Mouse (Mus musculus) G1E (cell line): ENCODE data around the gene Slc39a13. TPM values are rescaled to one million over a fixed set of nuclear protein-coding genes. Genes with fewer than 3 reads are reported as not detected.

ENCODE experiments used
- ATAC-seq: 2 replicates; pipeline ENCODE4 v1.8.0; 2016; ENCODE audit warnings: mild to moderate bottlenecking; ENCODE audit not compliant: insufficient number of reproducible peaks, poor library complexity, low FRiP score, severe bottlenecking; ENCODE audit errors: extremely low read depth
- DNase-seq: peaks from one replicate; pipeline ENCODE4 v3.0.0; 2012; ENCODE audit warnings: low spot score
- H3K27me3 ChIP-seq: 2 replicates; pipeline ENCODE4 v1.6.1; 2012; ENCODE audit warnings: mild to moderate bottlenecking, low read length, inconsistent platforms; ENCODE audit not compliant: insufficient read depth
- H3K36me3 ChIP-seq: replicated peaks from 2 replicates; pipeline ENCODE3; 2012; ENCODE audit warnings: mild to moderate bottlenecking, inconsistent platforms
- H3K4me1 ChIP-seq: 2 replicates; pipeline ENCODE4 v1.6.1; 2012; ENCODE audit warnings: low read depth, low read length, inconsistent platforms, mixed read lengths; ENCODE audit not compliant: insufficient read depth
- H3K4me3 ChIP-seq: 2 replicates; pipeline ENCODE4 v1.5.1; 2012; ENCODE audit warnings: low read depth, mild to moderate bottlenecking, inconsistent platforms, low read length, moderate library complexity, mixed read lengths
- H3K9me3 ChIP-seq: replicated peaks from 2 replicates; pipeline ENCODE4 v1.6.1; 2012; ENCODE audit warnings: inconsistent platforms
- CTCF ChIP-seq: IDR thresholded peaks from 2 replicates; pipeline ENCODE4 v1.5.1; 2012; ENCODE audit warnings: low read depth, low read length, inconsistent platforms, mixed read lengths
- GATA1 ChIP-seq: IDR thresholded peaks from 2 replicates; pipeline ENCODE4 v1.6.1; 2012; ENCODE audit warnings: borderline replicate concordance, low read length, inconsistent platforms, mixed read lengths
- GATA2 ChIP-seq: IDR thresholded peaks from 2 replicates; pipeline ENCODE4 v1.6.1; 2012; ENCODE audit warnings: low read depth, low read length, inconsistent platforms, borderline replicate concordance
- POLR2AphosphoS5 ChIP-seq: IDR thresholded peaks from 2 replicates; pipeline ENCODE4 v1.6.1; 2012; ENCODE audit warnings: low read depth, low read length, inconsistent platforms; ENCODE audit not compliant: insufficient replicate concordance
- TAL1 ChIP-seq: conservative IDR thresholded peaks from 2 replicates; pipeline ENCODE4 v1.6.1; 2012; ENCODE audit warnings: low read depth, low read length, inconsistent platforms, mixed read lengths
- polyA plus RNA-seq: library from polyadenylated mRNA; stranded (reverse); fragments of >175 nt; gene quantifications from 2 replicates; pipeline ENCODE4 v1.2.3, GENCODE M21; 2012
- total RNA-seq, 2 experiments: library from RNA; stranded (forward) in 1 of 2; stranded (reverse) in 1 of 2; fragments of 200-1000 nt in 1 of 2; fragments of >200 nt in 1 of 2; fragmentation: Nextera tagmentation in 1 of 2; gene quantifications; 2 replicates each; pipeline ENCODE4 v1.2.3; 2014 to 2017

The Slc39a13 gene
- total and polyA plus RNA-seq, 3 experiments: 8.6 to 24.9 (median 13.6) TPM

GRCm38 (mm10) chr2:91060544-91061355, 9.5 kb downstream of the Slc39a13 start:
- H3K4me1 ChIP-seq: peaks cover 71% of the 10 kb centered on the region
- ATAC-seq: peak; percentile 93
- no peaks in the 10 kb centered on the region for H3K9me3 ChIP-seq
- peaks cover 99% of the 10 kb centered on the region for H3K36me3 ChIP-seq
- peak overlapping the region; percentile 9; the same call in 1 of the 2 replicates for H3K4me3 ChIP-seq
- peak; percentile 77 for DNase-seq
- TF ChIP-seq POLR2AphosphoS5 (no peak), TAL1 (peak; percentile 95), CTCF (peak; percentile 58), GATA1 (no peak)
- no peaks in the 10 kb centered on the region for H3K27me3 ChIP-seq

- Histone ChIP-seq H3K9me3 (no peaks in the 10 kb centered on the region), H3K36me3 (peaks cover 98% of the 10 kb centered on the region), H3K27me3 (no peaks in the 10 kb centered on the region), H3K4me3 (no peak overlapping the region), H3K4me1 (peaks cover 83% of the 10 kb centered on the region)
- DNase-seq: no peak
- ATAC-seq: no peak
- TF ChIP-seq GATA1 (no peak), TAL1 (no peak), POLR2AphosphoS5 (no peak), CTCF (no peak), GATA2 (no peak)
Measured at GRCm38 (mm10) chr2:91059376-91059775, 10.8 kb downstream of the Slc39a13 start.

- TF ChIP-seq CTCF (no peak), GATA1 (no peak), TAL1 (no peak), GATA2 (no peak), POLR2AphosphoS5 (no peak)
- H3K4me3 ChIP-seq: no peak overlapping the region
- ATAC-seq (no peak), DNase-seq (no peak)
- peaks cover 89% of the 10 kb centered on the region for H3K36me3 ChIP-seq
- H3K4me1 ChIP-seq: peaks cover 80% of the 10 kb centered on the region
- no peaks in the 10 kb centered on the region for H3K9me3 ChIP-seq
- H3K27me3 ChIP-seq: no peaks in the 10 kb centered on the region
Measured at GRCm38 (mm10) chr2:91058435-91058834, 11.8 kb downstream of the Slc39a13 start.

GRCm38 (mm10) chr2:91053934-91054382, 16.3 kb downstream of the Slc39a13 start, which contains the start of gene Psmc3:
Gene Psmc3 (plus strand): TSS chr2:91054009.
- DNase-seq: peak; percentile 94
- Histone ChIP-seq H3K4me3 (peak within 1 kb of the TSS; percentile 78), H3K36me3 (peaks cover 53% of the 10 kb centered on the region), H3K4me1 (peaks cover 61% of the 10 kb centered on the region), H3K9me3 (no peaks in the 10 kb centered on the region), H3K27me3 (no peaks in the 10 kb centered on the region)
- TF ChIP-seq GATA2 (no peak), CTCF (no peak), GATA1 (no peak), POLR2AphosphoS5 (no peak), TAL1 (no peak)
- peak; percentile 97 for ATAC-seq

- no peaks in the 10 kb centered on the region for H3K9me3 ChIP-seq
- TF ChIP-seq CTCF (no peak), TAL1 (no peak), GATA1 (no peak), GATA2 (no peak), POLR2AphosphoS5 (no peak)
- H3K36me3 ChIP-seq: peaks cover 47% of the 10 kb centered on the region
- ATAC-seq (no peak), DNase-seq (no peak)
- H3K4me3 ChIP-seq: peak overlapping the region; percentile 78
- peaks cover 57% of the 10 kb centered on the region for H3K4me1 ChIP-seq
- no peaks in the 10 kb centered on the region for H3K27me3 ChIP-seq
Measured at GRCm38 (mm10) chr2:91053181-91053933, 16.9 kb downstream of the Slc39a13 start.

- Histone ChIP-seq H3K9me3 (no peaks in the 10 kb centered on the region), H3K4me1 (peaks cover 59% of the 10 kb centered on the region), H3K4me3 (no peak overlapping the region), H3K36me3 (peaks cover 41% of the 10 kb centered on the region), H3K27me3 (no peaks in the 10 kb centered on the region)
- DNase-seq (no peak), ATAC-seq (no peak)
- TF ChIP-seq POLR2AphosphoS5 (no peak), GATA1 (no peak), CTCF (no peak), GATA2 (no peak), TAL1 (no peak)
Measured at GRCm38 (mm10) chr2:91052752-91053151, 17.5 kb downstream of the Slc39a13 start.
